Mouse (Mus musculus): Measurements from ENCODE around the gene Glrx2.

The Glrx2 gene

DNA sequence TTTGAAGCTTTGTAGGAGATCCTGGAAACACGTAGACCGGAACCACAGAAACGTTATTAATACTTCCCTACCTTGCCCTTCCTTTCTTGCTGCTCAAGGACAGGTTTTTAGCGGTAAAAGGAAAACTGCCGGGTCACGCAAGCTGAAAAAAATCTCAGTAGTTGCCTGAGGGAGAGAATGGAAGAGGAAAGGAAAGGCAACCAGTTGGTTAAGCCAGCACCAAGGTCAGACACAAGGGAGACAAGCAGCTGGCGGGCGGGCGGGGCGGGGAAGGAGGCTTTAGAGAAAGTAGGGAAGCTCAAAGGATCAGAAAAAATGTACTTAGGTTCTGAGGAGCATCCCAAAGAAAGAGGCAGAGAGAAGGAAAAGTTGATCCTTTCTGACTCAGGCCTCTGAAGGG lies 29.7 kb downstream of the Glrx2 start:
- DNase-seq, result no peak

DNA sequence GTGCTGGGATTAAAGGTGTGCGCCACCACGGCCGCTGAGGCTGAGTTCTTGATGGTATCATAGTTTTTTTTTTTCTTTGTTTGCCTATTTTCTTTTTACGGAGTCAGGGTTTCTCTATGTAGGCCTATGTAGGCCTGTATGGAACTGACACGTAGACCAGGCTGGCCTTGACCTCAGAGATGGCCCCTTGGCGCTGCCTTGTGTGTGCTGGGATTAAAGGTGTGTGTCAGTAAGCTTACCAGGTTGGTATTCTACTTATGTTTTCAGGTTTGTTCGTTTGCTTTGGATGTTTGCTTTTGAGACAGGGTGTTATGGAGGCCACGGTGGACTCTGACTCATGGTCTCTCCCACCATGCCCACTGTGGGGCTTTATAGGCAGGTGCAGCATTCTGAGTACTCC lies 46.0 kb downstream of the Glrx2 start:
- DNase-seq, result no peak

DNA sequence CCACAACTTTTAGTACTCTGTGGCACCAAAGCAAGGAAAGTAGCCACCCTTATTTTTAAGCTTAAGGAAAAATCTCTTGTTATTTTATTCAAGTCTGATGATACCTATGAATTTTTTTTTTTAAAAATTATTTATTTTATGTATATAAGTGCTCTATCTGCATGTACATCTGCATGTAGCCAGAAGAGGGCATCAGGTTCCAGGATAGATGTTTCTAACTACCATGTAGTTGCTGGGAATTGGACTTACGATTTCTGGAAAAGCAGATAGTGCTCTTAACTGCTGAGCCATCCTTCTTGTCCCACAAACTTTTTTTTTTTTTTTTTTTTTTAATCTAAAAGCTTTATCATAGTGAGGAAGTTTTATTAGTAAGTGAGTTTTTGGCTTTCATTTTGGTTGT lies 48.3 kb downstream of the Glrx2 start:
- DNase-seq, result no peak

DNA sequence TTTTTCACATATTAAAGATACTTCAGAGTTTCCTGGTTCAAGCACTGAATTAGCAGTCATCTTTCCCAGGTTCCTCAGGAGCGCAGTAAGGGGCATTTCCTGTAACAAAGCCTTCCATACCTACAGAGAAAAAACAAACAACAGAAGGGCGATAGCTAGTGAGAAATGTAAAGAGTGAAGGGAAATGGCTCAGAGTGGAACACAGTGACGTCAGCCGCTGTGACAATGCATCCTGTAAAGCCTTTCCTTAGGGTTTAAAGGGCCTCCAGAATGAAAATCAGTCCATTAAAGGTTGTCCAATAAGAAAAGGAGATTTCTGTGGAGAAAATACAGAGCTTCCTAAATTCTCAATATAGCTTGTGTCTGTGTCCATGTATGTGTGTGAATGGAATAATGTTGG lies 49.7 kb downstream of the Glrx2 start:
- DNase-seq, result no peak

DNA sequence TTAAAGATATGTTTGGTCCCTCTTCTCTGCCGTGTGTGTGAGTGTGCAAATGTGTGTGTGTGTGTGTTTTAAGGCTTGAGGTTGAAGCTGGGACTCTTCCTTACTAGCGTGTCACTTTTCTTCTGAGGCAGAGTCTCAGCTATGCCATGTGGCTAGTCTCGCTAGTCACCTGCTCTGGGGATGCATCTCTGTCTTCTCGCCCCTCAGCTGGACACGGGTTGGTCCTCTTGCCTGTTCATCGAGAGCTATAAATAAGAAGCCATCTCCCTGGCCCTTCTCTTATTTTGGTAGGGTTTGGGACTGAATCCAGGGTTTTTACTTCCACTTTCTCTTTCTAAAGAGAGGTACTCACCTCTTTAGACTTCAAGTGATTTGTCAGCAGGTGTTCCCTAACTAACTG lies 50.1 kb downstream of the Glrx2 start:
- no peak for DNase-seq

DNA sequence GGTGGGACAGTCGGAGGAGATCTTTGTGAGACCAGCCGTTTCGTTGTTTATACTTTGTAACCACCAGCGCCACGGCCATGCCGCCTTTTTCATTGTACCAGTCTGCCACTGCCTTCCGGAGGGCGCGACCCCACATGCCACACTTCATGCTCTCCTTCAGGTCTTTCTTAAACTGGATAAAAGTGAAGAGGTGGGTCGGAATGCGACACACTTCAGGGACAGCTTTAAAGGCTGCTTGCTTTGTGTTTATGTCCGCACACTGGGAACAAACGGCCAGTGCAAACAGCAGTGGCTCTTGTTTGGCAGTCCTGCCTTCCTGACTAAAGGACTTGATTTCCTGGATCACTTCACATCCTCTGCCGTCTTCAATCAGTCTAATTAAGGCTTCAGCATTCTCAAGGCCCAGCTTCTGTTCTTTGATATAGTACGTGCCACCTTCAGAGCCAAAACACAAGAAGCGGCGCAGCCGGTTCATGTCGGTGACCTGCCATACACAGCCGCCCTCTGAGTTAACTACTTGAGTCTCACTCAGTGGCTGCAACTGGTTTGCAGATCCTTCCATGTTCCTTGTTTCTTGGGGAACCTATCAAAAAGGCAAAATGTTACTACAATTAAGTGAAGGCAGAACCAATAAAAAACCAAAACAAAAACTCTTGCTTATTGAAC lies 54.4 kb downstream of the Glrx2 start:
- no peak for DNase-seq

DNA sequence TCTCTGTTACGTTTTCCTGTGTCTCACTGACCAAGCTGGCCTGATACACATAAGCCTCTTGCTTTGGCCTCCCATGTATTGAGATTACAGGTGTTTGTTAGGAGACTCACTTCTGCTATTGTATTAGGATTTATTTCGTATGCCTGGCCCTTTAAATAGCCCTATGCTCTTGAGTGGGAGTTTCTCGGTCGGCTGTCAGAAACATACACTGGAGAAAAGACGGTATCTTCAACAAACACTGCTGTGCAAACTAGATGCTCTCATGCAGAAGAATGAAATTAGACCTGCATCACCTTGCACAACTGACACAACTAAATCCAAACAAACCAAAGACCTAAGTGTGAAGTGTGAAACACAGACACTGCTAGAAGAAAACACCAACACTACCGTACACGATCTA lies 56.9 kb downstream of the Glrx2 start:
- no peak for DNase-seq

DNA sequence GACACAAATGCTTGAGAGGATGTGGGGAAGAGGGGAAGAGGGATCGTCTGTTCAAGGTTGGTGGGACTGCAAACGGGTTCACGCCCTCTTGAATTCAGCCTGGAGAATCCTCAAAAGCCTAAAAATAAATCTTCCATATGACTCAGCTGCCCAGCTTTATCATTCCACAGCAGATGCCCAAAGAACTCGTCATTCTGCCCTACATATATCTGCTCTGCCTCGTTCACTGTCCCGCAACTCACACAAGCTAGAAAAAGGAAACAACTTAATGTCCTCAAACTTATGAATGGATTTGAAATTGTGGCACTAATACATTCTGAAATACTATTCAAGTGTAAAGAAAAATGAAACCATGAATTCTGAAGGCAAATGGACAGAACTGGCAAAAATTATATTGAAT lies 57.8 kb downstream of the Glrx2 start:
- no peak for DNase-seq

DNA sequence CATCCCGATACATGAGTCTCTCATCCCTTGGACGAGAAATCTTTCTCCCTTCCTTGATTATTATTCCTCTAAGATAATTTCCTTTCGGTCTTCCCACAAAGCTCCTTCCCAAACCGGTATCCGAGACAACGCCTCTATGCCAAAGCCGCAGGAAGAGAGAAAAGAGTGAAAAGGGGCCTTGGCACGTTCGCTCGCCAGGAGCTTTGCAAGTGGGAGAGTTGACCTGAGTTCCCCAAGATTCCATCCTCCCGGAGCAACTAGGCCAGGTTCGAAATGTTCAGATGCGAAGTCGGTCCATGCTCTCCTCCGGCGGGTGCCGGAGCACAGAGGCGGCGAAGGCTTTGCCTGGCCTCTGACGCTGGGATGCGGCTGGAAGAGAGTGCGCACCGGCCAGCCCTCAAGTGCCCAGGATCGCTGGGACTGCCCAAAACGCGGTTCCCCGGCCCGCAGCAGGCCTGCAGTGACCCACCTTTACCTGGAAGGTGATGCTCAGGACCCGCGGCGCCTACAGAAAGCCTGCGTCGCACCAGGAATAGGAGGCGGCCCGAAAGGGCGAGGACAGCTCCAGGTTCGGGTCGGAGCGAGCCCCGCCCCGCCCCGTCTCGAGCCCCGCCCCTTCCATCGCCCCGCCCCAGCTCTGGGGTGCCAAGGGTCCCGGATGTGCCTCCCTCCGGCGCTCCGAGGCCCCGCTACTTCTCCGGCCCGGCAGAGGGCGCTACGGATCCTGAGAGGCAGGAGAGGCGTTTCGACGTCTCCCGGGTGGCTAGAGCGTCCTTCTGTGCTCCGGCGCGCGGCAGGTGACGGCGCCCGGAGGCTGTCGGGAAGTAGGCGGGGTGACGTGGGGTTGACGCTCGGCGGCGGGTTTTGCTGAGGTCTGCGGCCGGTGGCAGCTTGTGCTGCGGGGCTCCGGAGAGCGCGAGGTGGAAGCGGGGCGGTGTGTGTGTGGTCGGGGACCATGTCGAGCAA lies 60.6 kb downstream of the Glrx2 start, which contains the start of the genes Trove2 and Uchl5:
Trove2 (minus strand) TSS at position 623 of the 966 bp plus-strand sequence.
Uchl5 (plus strand) TSS at position 827 of the 966 bp plus-strand sequence.
- DNase-seq, result peak; percentile 98

DNA sequence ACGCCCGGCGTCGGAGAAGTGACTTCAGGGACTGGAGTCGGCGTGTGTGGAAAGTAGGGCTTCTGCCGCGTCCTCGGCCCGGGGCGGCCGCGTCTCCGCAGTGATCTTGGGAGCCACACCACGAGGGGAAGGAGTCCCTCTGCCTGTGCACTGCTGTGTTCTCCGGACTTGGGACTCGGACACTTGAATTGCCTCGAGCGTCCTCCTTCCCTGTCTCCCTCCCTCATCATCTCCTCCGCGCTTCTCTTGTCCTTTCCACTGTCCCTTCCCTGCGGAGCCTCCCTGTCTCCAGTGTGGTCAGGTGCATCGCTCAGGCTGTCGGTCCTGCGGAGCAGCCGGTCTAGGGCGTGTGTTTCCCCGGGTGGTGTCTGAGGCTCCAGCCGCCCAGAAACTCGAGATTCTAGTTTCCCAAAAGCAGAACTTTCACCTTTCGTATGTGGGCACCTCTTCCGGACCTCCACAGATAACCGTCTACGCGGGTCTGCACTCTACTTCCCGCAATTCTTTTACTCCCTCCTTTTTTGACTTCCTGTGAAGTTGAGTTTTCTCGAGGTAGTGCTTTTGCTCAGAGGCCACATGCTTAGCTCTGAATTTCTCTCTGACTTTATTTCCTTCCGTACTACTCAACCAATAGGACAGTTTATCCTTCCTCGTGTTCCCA lies 61.5 kb downstream of the Glrx2 start:
- DNase-seq, result no peak

DNA sequence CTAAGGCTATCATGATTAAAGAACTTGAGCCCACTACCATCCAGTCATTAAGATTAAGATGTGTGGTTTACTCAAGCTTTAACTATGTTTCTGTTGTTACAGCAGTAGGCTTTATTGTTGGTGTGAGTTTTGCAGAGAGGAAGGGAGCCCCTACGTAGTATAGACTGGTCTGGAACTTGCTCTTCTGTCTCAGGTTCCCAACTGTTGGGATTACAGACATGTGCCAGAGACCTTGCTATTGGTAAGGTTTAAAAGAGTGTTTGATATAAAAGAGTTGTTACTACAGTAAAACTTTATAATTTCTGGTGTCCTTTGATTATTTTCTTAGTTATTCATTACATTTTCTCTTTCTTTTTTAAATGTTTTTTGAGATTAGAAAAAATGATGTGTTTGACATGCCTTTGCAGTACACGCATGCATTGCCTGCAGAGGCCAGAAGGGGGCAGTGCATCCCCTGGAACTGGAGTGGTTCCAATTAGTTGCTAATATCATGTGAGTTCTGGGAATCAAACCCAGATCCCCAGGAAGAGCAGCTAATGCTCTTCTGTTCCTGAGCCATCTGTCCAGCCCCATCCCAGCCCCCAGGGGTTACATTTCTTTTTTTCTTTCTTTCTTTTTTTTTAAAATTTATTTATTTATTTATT lies 72.6 kb downstream of the Glrx2 start:
- DNase-seq, result no peak
